Mouse (Mus musculus): Measurements from ENCODE around the gene Igsf3.

The Igsf3 gene

GRCm38 (mm10) chr3:101450811-101451428 lies 74.0 kb downstream of the Igsf3 start:
- DNase-seq, result no peak

- DNase-seq, result no peak
Observed at GRCm38 (mm10) chr3:101460618-101461017, 83.7 kb downstream of the Igsf3 start.

DNA sequence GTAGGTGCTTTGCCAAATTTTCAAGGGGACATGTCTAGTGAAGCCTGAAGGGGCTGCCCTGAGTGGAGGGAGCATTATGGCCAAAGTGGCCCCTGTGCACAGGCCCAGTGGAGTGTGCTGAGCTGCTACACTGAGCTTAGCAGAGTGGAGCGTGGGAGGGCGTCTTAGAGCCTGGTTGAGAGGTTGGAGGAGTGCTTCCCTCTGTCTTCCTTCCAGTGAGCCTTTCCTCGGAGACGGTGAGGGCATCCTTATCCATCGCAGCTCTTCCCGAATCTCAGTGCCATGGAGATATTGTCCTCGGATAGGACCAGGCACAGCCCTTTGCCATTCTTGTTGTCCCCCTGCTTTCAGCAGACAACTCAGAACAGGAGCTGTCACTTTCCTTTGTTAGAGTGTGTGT lies 84.2 kb downstream of the Igsf3 start:
- DNase-seq, result no peak

- no peak for DNase-seq
Observed at GRCm38 (mm10) chr3:101461816-101462215, 84.9 kb downstream of the Igsf3 start.

DNA sequence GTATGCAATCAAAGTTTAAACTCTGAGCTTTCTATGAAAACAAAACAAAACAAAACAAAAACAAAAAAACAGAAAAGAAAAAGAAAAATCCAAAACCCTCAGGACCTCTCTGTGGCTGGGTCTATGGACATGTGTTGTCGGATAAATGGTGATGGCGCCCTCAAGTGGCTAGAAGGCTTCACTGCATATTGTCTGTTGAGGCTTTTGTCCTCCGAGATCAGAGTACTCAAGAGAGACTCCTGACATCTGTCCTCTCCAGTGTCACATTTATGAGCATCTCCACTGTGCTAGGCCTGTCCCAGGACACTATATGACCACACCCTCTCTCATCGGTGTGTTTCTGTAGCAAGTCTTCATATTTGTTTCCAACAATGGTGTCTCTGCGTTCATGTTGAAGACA lies 85.4 kb downstream of the Igsf3 start:
- peak; percentile 55 to 83 for DNase-seq

DNA sequence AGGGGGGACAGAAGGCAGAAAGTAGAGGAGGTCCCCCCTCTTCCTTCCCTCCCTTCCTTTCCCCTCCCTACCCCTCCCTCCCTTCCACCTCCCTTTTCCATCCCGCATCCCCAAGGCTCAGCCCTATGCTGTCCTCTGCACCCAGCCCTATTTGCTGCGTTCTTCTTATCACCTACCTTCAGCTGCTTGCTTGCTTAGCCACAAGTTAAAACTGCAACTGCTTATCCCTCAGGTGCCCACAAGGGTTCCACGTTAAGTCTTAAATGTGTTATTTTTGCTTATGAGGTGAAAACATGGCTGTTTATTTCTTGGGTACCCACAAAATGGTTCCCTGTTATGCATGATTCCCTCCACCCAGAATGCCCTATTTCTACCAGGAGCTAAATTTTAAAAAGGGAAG lies 86.6 kb downstream of the Igsf3 start:
- no peak for DNase-seq

GRCm38 (mm10) chr3:101469675-101470074 lies 92.8 kb downstream of the Igsf3 start:
- DNase-seq, result no peak

DNA sequence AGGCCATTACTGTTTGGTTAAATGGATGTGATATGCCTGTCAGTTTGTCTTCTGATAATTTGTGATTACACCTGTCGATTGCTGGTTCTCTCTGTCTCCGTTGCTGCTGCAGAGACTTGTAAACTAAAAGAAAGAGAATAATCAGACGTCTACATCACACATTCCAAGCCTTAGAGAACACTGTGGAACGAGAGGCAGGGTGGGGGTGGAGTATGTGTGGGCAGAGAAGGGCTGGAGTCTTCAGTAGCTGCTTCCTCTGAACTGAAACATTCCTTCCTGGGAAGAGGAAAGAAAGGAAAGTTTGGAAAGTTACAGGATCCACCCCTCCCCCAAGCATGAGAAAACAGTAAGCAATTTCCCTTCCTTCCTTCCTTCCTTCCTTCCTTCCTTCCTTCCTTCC lies 95.0 kb downstream of the Igsf3 start:
- DNase-seq, result no peak

DNA sequence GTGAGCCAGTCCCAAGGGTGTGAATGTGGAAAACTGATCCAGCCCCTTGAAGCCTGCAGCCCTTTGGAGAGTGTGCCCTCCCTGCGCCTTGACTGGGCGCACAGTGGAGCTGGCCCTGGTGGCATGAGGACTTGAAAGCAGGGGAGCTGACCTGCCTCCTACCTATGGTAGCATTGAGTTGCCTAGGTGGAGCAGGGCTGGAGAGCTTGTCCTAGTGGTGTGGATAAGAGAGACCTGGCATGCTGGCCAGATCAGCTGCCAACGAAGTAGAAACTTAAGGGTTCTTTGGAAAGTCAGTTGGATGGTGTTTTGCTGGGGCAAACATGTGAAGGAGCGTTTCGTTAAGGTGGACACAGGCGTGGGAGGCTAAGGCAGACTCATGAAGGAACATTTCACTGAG lies 105.1 kb downstream of the Igsf3 start:
- DNase-seq, result peak in 1 of 2 experiments; percentile 38

- DNase-seq, result no peak
Observed at GRCm38 (mm10) chr3:101483256-101483983, 106.5 kb downstream of the Igsf3 start.

GRCm38 (mm10) chr3:101486054-101486765 lies 109.3 kb downstream of the Igsf3 start:
- no peak for DNase-seq

GRCm38 (mm10) chr3:101487436-101487835 lies 110.6 kb downstream of the Igsf3 start:
- no peak for DNase-seq

GRCm38 (mm10) chr3:101488204-101488603 lies 111.3 kb downstream of the Igsf3 start:
- no peak for DNase-seq

GRCm38 (mm10) chr3:101490515-101490914 lies 113.6 kb downstream of the Igsf3 start:
- no peak for DNase-seq

GRCm38 (mm10) chr3:101492908-101493307 lies 116.0 kb downstream of the Igsf3 start:
- no peak for DNase-seq

- DNase-seq, result peak; percentile 76 to 90
Observed at GRCm38 (mm10) chr3:101493937-101494459, 117.1 kb downstream of the Igsf3 start.

- DNase-seq, result no peak
Observed at GRCm38 (mm10) chr3:101497432-101498030, 120.6 kb downstream of the Igsf3 start.

DNA sequence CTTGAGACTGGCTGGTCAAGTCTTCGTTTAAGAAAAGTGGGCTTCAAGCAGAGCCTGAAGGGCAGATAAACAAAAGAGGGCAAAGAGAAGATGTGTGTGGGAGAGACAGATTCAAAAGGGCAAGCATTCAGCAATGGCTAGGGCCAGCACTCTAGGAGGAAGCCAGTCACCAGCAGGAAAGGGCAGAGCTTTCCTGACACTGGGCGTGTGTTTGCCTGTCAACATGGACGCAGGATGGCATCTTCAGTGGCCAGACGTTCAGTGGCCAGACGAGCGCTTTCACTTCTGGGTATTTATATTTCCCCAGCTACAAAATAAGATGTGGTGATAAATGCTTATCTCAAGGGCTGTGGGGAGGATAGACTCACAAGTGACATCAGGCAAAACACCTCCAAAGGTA lies 123.0 kb downstream of the Igsf3 start:
- DNase-seq, result peak; percentile 21 to 39

DNA sequence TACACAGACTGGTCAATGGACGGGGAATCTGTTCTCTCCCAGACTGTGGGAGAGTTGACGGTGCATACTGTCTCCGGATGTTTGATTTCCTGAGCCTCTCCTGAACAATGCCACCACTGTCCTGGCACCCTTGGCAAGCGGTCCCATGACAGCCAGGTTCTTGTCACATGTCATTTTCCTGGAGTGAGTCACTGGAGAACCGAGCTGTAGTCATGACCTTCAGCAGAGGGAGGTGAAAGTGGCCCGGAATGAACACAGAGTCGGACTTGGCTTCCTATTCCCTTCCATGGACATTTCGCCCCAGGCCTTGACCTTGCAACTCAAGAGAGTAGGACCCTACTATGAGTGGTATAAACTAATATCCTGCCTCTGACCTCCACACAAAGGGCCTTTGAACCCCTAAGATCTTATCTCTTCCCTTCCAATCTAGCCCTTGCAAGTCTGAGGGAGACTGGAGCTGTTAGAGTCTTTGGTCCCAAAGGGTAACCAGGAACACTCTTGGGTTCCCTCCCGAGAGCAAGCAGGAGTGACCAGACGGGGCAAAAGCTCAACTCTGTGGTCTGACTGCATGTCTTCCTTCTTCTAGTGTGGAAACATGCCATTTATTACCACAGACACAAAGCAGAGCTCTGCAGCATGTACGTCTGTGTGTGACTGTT lies 123.6 kb downstream of the Igsf3 start:
- peak; percentile 57 to 81 for DNase-seq

DNA sequence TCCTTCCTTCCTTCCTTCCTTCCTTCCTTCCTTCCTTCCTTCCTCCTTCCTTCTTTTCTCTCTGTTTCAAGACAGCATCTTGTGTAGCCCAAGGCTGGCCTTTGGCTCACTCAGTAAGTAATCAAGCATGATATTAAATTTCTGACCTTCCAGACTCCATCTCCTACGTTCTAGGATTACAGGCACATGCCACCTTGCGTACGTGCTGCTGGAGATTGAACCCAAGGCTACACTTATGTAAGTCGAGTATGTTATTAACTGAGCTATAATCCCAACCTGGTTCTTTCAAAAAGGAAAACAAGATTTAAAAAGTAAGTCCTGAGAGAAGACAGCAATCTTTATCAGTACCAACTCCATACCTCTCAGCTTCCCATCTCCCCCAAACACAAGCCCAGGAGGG lies 124.7 kb downstream of the Igsf3 start:
- DNase-seq, result no peak

DNA sequence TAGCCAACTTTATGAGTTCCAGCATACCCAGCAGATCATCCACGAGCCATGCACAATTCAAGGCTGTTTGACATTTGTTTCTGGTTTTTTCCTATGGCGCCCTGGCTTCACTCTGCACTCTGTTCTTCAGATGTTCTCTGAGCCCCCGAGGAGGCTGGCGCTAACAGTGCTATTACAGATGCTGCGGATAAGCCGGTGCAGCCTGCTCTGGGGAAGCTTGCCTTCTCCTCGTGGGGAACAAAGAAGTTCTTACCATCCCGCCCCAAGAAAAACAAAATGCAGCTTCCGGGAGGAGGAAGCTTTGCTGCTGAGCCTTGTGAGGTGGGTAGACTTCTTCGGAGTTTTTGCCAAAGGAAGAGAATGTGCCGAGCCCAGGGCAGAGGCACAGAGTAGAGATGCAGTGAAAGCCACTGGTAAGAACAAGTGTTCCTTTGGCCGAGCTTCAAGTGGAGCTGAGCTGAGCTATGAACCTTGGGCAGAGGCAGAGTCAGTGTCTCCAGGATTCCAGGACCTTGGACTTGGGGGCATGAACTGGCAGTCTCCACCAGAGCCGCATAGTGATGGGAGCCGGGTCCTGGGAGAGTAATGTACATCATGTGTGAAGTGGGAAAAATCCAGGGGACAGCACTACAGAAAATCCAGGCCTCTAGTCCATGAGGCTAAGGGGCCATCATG lies 125.3 kb downstream of the Igsf3 start:
- DNase-seq, result no peak

GRCm38 (mm10) chr3:101506179-101506578 lies 129.3 kb downstream of the Igsf3 start:
- peak; percentile 89 to 90 for DNase-seq
